Mouse (Mus musculus) testis, adult 2 months (tissue): ENCODE measurements around the gene Zdhhc17.

ENCODE experiments used
- CTCF ChIP-seq: fragments of 200-500 bp; IDR thresholded peaks from 2 replicates; pipeline ENCODE4 v1.5.1; 2012; ENCODE audit warnings: low read depth, mild to moderate bottlenecking, inconsistent platforms, low read length, moderate library complexity; ENCODE audit not compliant: control insufficient read depth, insufficient read depth, insufficient replicate concordance
- POLR2A ChIP-seq: fragments of 200-500 bp; IDR thresholded peaks from 2 replicates; pipeline ENCODE4 v1.6.1; 2012; ENCODE audit warnings: low read depth, mild to moderate bottlenecking, inconsistent platforms, low read length, moderate library complexity; ENCODE audit not compliant: control insufficient read depth

DNA sequence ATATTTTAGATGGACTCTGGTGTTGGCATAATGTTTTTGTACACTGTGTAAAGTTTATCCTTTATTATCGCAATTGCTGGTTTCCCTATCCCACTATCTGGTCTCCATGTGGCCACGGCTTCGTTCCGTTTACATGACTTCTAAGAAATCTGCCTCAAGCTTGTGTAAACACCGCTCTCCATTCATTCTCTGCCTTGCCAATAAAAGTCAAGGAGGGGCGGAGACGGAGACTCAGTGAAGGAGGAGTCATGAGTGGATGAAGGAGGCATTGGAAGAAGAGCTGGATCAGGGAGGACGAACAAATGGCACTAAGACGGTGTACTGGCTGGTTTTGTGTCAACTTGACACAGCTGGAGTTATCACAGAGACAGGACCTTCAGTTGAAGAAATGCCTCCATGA is 37.9 kb downstream of the Zdhhc17 start:
- TF ChIP-seq POLR2A: no peak
- TF ChIP-seq CTCF: no peak
